Mouse (Mus musculus) limb, embryonic 14.5 days (tissue): ENCODE data around the gene Usp29. TPM values are rescaled to one million over a fixed set of nuclear protein-coding genes. Genes with fewer than 3 reads are reported as not detected.

Source experiments
- ATAC-seq: fragments of 200-750 bp; cut with Nextera tagmentation; 2 replicates; pipeline ENCODE4 v1.8.0; 2017; ENCODE audit warnings: low read depth, moderate number of reproducible peaks, moderate TSS enrichment; ENCODE audit not compliant: low FRiP score
- DNase-seq: peaks from one replicate; pipeline ENCODE4 v3.0.0-alpha.2; 2015; ENCODE audit warnings: low spot score
- H3K27ac ChIP-seq: fragments of 300-500 bp; sonication (generic); replicated peaks from 2 replicates; pipeline ENCODE4 v1.5.1; 2014; ENCODE audit warnings: low read depth, mild to moderate bottlenecking, low read length, moderate library complexity, mixed read lengths
- H3K27me3 ChIP-seq: fragments of 300-500 bp; sonication (generic); 2 replicates; pipeline ENCODE4 v1.6.1; 2014; ENCODE audit warnings: low read length, mixed read lengths; ENCODE audit not compliant: control insufficient read depth, insufficient read depth
- H3K36me3 ChIP-seq: fragments of 300-500 bp; sonication (generic); 2 replicates; pipeline ENCODE4 v1.6.1; 2014; ENCODE audit warnings: mild to moderate bottlenecking, low read length, moderate library complexity, mixed read lengths; ENCODE audit not compliant: control insufficient read depth, insufficient read depth
- H3K4me1 ChIP-seq: fragments of 300-500 bp; sonication (generic); 2 replicates; pipeline ENCODE4 v1.6.1; 2014; ENCODE audit warnings: antibody characterized with exemption, low read length, mixed read lengths; ENCODE audit not compliant: control insufficient read depth, insufficient read depth
- H3K4me2 ChIP-seq: fragments of 300-500 bp; sonication (generic); replicated peaks from 2 replicates; pipeline ENCODE4 v1.6.1; 2014; ENCODE audit warnings: low read depth, mild to moderate bottlenecking, low read length, moderate library complexity; ENCODE audit not compliant: severe bottlenecking
- H3K4me3 ChIP-seq: fragments of 300-500 bp; sonication (generic); replicated peaks from 2 replicates; pipeline ENCODE4 v1.5.1; 2014; ENCODE audit warnings: low read length
- H3K9ac ChIP-seq: fragments of 300-500 bp; sonication (generic); 2 replicates; pipeline ENCODE4 v1.6.1; 2014; ENCODE audit warnings: mild to moderate bottlenecking, low read depth, low read length, moderate library complexity; ENCODE audit not compliant: severe bottlenecking
- H3K9me3 ChIP-seq: fragments of 300-500 bp; sonication (generic); 2 replicates; pipeline ENCODE4 v1.6.1; 2016; ENCODE audit warnings: low read length; ENCODE audit not compliant: control insufficient read depth
- POLR2A ChIP-seq: fragments of 200-500 bp; IDR thresholded peaks from 2 replicates; pipeline ENCODE4 v1.8.0; 2012; ENCODE audit warnings: inconsistent platforms, mild to moderate bottlenecking, moderate library complexity, borderline replicate concordance; ENCODE audit not compliant: insufficient read depth, insufficient read length; ENCODE audit errors: extremely low read depth
- WGBS: fragments of 180-500 bp; shearing (Covaris S2); extraction: QIAGEN DNeasy Blood & Tissue Kit; methylation state at CpG from one replicate; pipeline ENCODE4 v1.1.7; 2014; 5-methylcytosine and 5-hydroxymethylcytosine counted together
- polyA plus RNA-seq, 2 experiments: library from polyadenylated mRNA; depleted of rRNA in 1 of 2; stranded (reverse) in 1 of 2; unstranded in 1 of 2; fragments of >200 nt; fragmentation: Nextera tagmentation in 1 of 2; extraction: Ambion mirVana in 1 of 2; gene quantifications; 2 replicates each; pipeline versions ENCODE4 v1.2.1 to v1.2.3; 2012 to 2014

Usp29 gene
- polyA plus RNA-seq, 2 experiments, result 10.7 to 20.7 TPM

- H3K9me3 ChIP-seq, result no peaks in the 10 kb centered on the region
- H3K36me3 ChIP-seq, result no peaks in the 10 kb centered on the region
- DNase-seq (no peak), ATAC-seq (no peak)
- H3K27ac ChIP-seq, result no peak overlapping the region
- no peak overlapping the region for H3K9ac ChIP-seq
- no peak overlapping the region for H3K4me2 ChIP-seq
- no peaks in the 10 kb centered on the region for H3K27me3 ChIP-seq
- H3K4me1 ChIP-seq, result peaks cover 8% of the 10 kb centered on the region; the same call in 1 of the 2 replicates
- 54% methylated on average over 9 of the region's 9 CpGs for WGBS
- no peak overlapping the region for H3K4me3 ChIP-seq
- TF ChIP-seq POLR2A, result no peak
These were observed 107.7 kb downstream of the Usp29 start for GRCm38 (mm10) chr7:6837926-6838554.

GRCm38 (mm10) chr7:6840860-6841259 is 110.5 kb downstream of the Usp29 start:
- H3K36me3 ChIP-seq, result no peaks in the 10 kb centered on the region
- H3K9me3 ChIP-seq, result no peaks in the 10 kb centered on the region
- H3K27ac ChIP-seq, result no peak overlapping the region
- no peaks in the 10 kb centered on the region for H3K27me3 ChIP-seq
- no peak overlapping the region for H3K4me2 ChIP-seq
- 72% methylated on average over 5 of the region's 5 CpGs for WGBS
- H3K4me1 ChIP-seq, result no peaks in the 10 kb centered on the region
- no peak overlapping the region for H3K9ac ChIP-seq
- DNase-seq (no peak), ATAC-seq (no peak)
- H3K4me3 ChIP-seq, result no peak overlapping the region
- no peak for TF ChIP-seq POLR2A

- DNase-seq (no peak), ATAC-seq (no peak)
- Histone ChIP-seq H3K27me3 (no peaks in the 10 kb centered on the region), H3K9ac (no peak overlapping the region), H3K9me3 (no peaks in the 10 kb centered on the region), H3K4me3 (no peak overlapping the region), H3K4me1 (no peaks in the 10 kb centered on the region), H3K27ac (no peak overlapping the region), H3K4me2 (no peak overlapping the region), H3K36me3 (no peaks in the 10 kb centered on the region)
- TF ChIP-seq POLR2A, result no peak
- 51% methylated on average over 3 of the region's 3 CpGs for WGBS
These were observed 119.1 kb downstream of the Usp29 start for GRCm38 (mm10) chr7:6849495-6849894.

DNA sequence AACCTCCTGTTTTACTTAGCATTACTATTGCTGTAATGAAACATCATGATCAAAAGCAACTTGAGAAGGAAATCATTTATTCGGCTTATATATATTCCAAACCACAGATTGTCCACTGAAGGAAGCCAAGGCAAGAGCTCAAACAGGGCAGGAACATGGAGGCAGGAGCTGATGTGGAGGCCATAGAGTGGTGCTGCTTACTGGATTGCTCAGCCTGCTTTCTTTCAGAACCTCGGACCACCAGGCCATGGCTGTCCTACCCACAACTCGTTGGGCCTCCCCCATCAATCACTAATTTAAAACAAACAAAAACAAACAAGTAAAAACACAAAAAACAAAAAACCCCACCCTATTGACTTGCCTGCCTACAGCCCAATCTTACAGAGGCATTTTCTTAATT is 119.9 kb downstream of the Usp29 start:
- DNase-seq (no peak), ATAC-seq (no peak)
- H3K4me1 ChIP-seq, result no peaks in the 10 kb centered on the region
- 60% methylated on average over 3 of the region's 3 CpGs for WGBS
- no peaks in the 10 kb centered on the region for H3K9me3 ChIP-seq
- no peak overlapping the region for H3K4me2 ChIP-seq
- H3K36me3 ChIP-seq, result no peaks in the 10 kb centered on the region
- no peaks in the 10 kb centered on the region for H3K27me3 ChIP-seq
- H3K27ac ChIP-seq, result no peak overlapping the region
- H3K4me3 ChIP-seq, result no peak overlapping the region
- no peak for TF ChIP-seq POLR2A
- no peak overlapping the region for H3K9ac ChIP-seq

DNA sequence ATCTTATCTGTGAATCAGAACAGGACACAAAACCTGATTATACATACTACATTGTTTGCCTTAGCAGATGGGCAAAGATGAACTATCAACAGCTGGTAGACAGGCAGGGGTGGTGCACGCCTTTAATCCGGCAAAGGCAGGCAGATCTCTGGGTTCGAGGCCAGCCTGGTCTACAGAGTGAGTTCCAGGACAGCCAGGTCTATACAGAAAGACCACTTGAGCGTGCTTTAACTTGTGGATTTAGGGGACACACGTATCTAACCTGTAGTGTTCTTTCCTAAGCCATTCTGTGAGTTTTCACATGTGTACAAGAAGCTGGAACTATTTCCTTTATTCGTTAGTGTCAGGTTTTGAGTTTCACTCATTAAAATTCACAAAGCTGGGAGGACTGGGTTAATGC is 120.9 kb downstream of the Usp29 start:
- no peaks in the 10 kb centered on the region for H3K9me3 ChIP-seq
- ATAC-seq (no peak), DNase-seq (no peak)
- H3K27me3 ChIP-seq, result no peaks in the 10 kb centered on the region
- H3K4me2 ChIP-seq, result no peak overlapping the region
- WGBS, result 76% methylated on average over 6 of the region's 6 CpGs
- no peak overlapping the region for H3K4me3 ChIP-seq
- H3K4me1 ChIP-seq, result no peaks in the 10 kb centered on the region
- H3K9ac ChIP-seq, result no peak overlapping the region
- TF ChIP-seq POLR2A, result no peak
- H3K36me3 ChIP-seq, result no peaks in the 10 kb centered on the region
- no peak overlapping the region for H3K27ac ChIP-seq
